Mouse (Mus musculus) liver, postnatal 0 days (tissue): ENCODE data around the gene Grin2d. TPM values are rescaled to one million over a fixed set of nuclear protein-coding genes. Genes with fewer than 3 reads are reported as not detected.
"Not testable (repeated sequence)": the region's sequence is repeated elsewhere in the genome, so short reads cannot be mapped to it uniquely, and the experiment has no call there.

ENCODE experiments used
- ATAC-seq: fragments of 200-750 bp; cut with Nextera tagmentation; 2 replicates; pipeline ENCODE4 v1.8.0; 2017; ENCODE audit warnings: mild to moderate bottlenecking, moderate library complexity
- DNase-seq: peaks from one replicate; pipeline ENCODE4 v3.0.0-alpha.2; 2016
- H3K27ac ChIP-seq: fragments of 300-500 bp; sonication (generic); 2 replicates; pipeline ENCODE4 v1.5.1; 2014; ENCODE audit warnings: antibody characterized with exemption, moderate library complexity, mild to moderate bottlenecking, low read depth
- H3K27me3 ChIP-seq: fragments of 300-500 bp; sonication (generic); 2 replicates; pipeline ENCODE4 v1.6.1; 2014; ENCODE audit warnings: low read length, control low read depth, mixed read lengths; ENCODE audit not compliant: insufficient read depth
- H3K36me3 ChIP-seq: fragments of 300-500 bp; sonication (generic); replicated peaks from 2 replicates; pipeline ENCODE4 v1.6.1; 2014; ENCODE audit warnings: mild to moderate bottlenecking, control low read depth, low read length, moderate library complexity, mixed read lengths; ENCODE audit not compliant: insufficient read depth
- H3K4me1 ChIP-seq: fragments of 300-500 bp; sonication (generic); 2 replicates; pipeline ENCODE4 v1.6.1; 2014; ENCODE audit warnings: antibody characterized with exemption, mild to moderate bottlenecking, control low read depth; ENCODE audit not compliant: insufficient read depth
- H3K4me2 ChIP-seq: fragments of 300-500 bp; sonication (generic); 2 replicates; pipeline ENCODE4 v1.6.1; 2014; ENCODE audit warnings: low read depth, mild to moderate bottlenecking, low read length, moderate library complexity, mixed read lengths
- H3K4me3 ChIP-seq: fragments of 300-500 bp; sonication (generic); 2 replicates; pipeline ENCODE4 v1.5.1; 2014; ENCODE audit warnings: low read depth, low read length
- H3K9ac ChIP-seq: fragments of 300-500 bp; sonication (generic); replicated peaks from 2 replicates; pipeline ENCODE4 v1.6.1; 2014; ENCODE audit warnings: mild to moderate bottlenecking, moderate library complexity
- H3K9me3 ChIP-seq: fragments of 300-500 bp; sonication (generic); 2 replicates; pipeline ENCODE4 v1.6.1; 2016; ENCODE audit warnings: mild to moderate bottlenecking, control low read depth, low read length, mixed read lengths
- CTCF ChIP-seq: sonication (generic); IDR thresholded peaks from 2 replicates; pipeline ENCODE4 v1.5.1; 2016; ENCODE audit warnings: antibody characterized with exemption, low read depth
- EP300 ChIP-seq: IDR thresholded peaks from 2 replicates; pipeline ENCODE4 v1.6.1; 2016; ENCODE audit warnings: antibody characterized with exemption, low read depth, mild to moderate bottlenecking
- whole genome bisulfite sequencing: fragments of 180-500 bp; shearing (Covaris S2); extraction: QIAGEN DNeasy Blood & Tissue Kit; methylation state at CpG from one replicate; pipeline ENCODE4 v1.1.7; 2014; ENCODE audit not compliant: insufficient replicate concordance; 5-methylcytosine and 5-hydroxymethylcytosine counted together
- polyA plus RNA-seq: library from polyadenylated mRNA; unstranded; fragments of >200 nt; fragmentation: Nextera tagmentation; extraction: Ambion mirVana; gene quantifications from 2 replicates; pipeline ENCODE4 v1.2.1, GENCODE M21; 2015

Gene Grin2d
- 0.02 and 0.05 TPM in 2 replicates for polyA plus RNA-seq

DNA sequence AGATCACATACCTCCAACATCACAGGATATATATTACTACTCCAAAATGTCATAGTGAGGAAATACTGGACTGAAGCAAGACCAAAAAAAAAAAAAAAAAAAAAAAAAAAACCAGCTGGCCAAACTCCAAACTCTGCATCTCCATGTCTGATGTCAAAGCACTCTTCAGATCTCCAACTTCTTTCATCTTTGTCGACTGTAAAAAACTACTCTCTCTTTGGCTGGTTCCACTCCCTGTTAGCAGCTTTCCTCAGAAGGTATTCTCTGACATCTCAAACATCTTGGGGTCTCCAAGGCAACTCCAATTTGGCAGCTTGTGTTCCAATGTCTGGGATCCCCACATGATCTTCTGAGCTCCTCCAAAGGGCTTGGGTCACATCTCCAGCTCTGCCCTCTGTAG lies at the start of gene Grin2d:
Gene Grin2d, minus strand, starts transcription at position 101 of the 400 bp plus-strand sequence.
- 81% methylated on average over 1 of the region's 1 CpGs for WGBS
- Histone ChIP-seq H3K36me3 (peaks cover 61% of the 10 kb centered on the region), H3K4me1 (peaks cover 13% of the 10 kb centered on the region)
- not testable (repeated sequence) for H3K27ac ChIP-seq, DNase-seq, H3K27me3 ChIP-seq, H3K9me3 ChIP-seq, H3K4me2 ChIP-seq, H3K9ac ChIP-seq, H3K4me3 ChIP-seq, ATAC-seq

DNA sequence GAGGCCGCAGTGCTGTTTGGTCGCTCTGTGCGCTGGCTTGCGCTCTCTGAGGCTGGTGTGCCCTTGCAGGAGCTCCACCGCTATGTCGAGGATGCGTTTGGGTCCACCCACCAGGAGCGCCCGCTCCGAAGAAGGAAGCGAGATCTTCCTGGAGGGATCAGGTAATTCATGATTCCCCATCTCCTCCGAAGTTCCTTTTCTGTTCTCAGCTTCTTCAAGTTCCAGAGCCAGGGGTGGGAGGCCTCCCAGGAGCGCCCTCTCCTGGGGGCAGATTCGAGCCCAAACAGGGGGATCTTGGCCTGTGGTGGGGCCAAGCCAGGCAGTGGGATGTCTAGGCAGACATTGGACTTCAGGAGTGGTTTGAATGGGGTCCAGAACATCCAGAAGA lies 46.2 kb upstream of the Grin2d start:
- ATAC-seq: no peak
- WGBS: 6% methylated on average over 14 of the region's 14 CpGs

DNA sequence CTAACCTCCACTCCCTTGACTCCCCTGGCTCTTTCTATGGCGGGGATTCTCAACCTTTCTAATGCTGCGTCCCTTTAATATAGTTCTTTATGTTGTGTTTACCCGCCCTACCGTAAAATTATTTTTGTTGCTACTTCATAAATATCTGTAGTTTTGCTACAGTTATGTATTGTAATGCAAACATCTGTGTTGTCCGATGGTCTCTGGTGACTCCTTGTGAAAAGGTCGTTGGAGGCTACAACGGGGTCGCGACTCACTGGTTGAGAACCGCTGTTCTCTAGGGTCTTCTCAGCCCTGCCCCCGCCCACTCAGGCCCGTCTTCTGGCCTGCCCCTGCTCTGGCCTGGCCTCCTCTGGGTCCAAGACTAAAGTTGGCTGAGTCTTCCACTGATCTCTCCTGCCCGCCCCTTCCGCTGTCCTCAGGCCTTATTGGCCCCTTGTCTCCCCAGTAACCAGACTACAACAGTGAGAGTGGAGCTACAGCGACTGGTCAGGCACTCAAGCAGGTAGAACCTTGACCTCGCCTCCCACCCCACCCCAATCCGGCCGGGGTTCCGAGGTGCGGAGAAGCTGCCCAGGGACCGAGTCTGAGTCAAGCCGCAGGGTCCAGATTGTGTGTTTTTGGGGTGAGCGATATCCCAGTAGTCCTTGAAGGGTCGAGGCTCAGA lies 45.7 kb upstream of the Grin2d start, which contains the start of gene Ccdc114:
Gene Ccdc114, plus strand, starts transcription at position 311 of the 667 bp plus-strand sequence.
- DNase-seq (peak; percentile 73), ATAC-seq (peak; percentile 69)
- Histone ChIP-seq H3K4me3 (peak within 1 kb of the TSS; percentile 41), H3K36me3 (peaks cover 4% of the 10 kb centered on the region), H3K27me3 (no peaks in the 10 kb centered on the region), H3K4me1 (peaks cover 42% of the 10 kb centered on the region), H3K4me2 (peak within 1 kb of the TSS; percentile 86), H3K9ac (peak within 1 kb of the TSS; percentile 61), H3K9me3 (0 out of 2 replicates have a peak, but pooled peaks cover 2% of the 10 kb centered on the region), H3K27ac (peak within 1 kb of the TSS; percentile 87)
- WGBS: 4% methylated on average over 24 of the region's 24 CpGs
- TF ChIP-seq EP300 (no peak), CTCF (no peak)

More for the DNA sequence above, 46.2 kb upstream of the Grin2d start:
- Histone ChIP-seq H3K9ac (peak overlapping the region; percentile 59), H3K36me3 (no peaks in the 10 kb centered on the region), H3K4me1 (peaks cover 38% of the 10 kb centered on the region), H3K27me3 (no peaks in the 10 kb centered on the region), H3K27ac (peak overlapping the region; percentile 87), H3K9me3 (0 out of 2 replicates have a peak, but pooled peaks cover 2% of the 10 kb centered on the region), H3K4me2 (peak overlapping the region; percentile 86), H3K4me3 (peak overlapping the region; percentile 41)
- TF ChIP-seq CTCF: peak; percentile 61
- TF ChIP-seq EP300: no peak
- peak; percentile 56 for DNase-seq

- WGBS: 1% methylated on average over 37 of the region's 37 CpGs
- peaks cover 42% of the 10 kb centered on the region for H3K4me1 ChIP-seq
- H3K4me2 ChIP-seq: peak overlapping the region; percentile 86
- DNase-seq (peak; percentile 95), ATAC-seq (peak; percentile 86)
- peak overlapping the region; percentile 61 for H3K9ac ChIP-seq
- peak overlapping the region; percentile 88 for H3K27ac ChIP-seq
- peak overlapping the region; percentile 41 for H3K4me3 ChIP-seq
- TF ChIP-seq EP300 (peak; percentile 60; the same call in 1 of the 2 replicates), CTCF (no peak)
- 0 out of 2 replicates have a peak, but pooled peaks cover 2% of the 10 kb centered on the region for H3K9me3 ChIP-seq
- no peaks in the 10 kb centered on the region for H3K27me3 ChIP-seq
- peaks cover 6% of the 10 kb centered on the region for H3K36me3 ChIP-seq
Measured at GRCm38 (mm10) chr7:45922928-45923761, 45.0 kb upstream of the Grin2d start.

GRCm38 (mm10) chr7:45921950-45922600 lies 43.9 kb upstream of the Grin2d start:
- Histone ChIP-seq H3K9me3 (no peaks in the 10 kb centered on the region), H3K4me2 (peak overlapping the region; percentile 86), H3K27ac (peak overlapping the region; percentile 88), H3K4me3 (no peak overlapping the region), H3K9ac (no peak overlapping the region), H3K36me3 (peaks cover 13% of the 10 kb centered on the region), H3K27me3 (no peaks in the 10 kb centered on the region), H3K4me1 (peaks cover 53% of the 10 kb centered on the region)
- 59% methylated on average over 12 of the region's 12 CpGs for WGBS
- TF ChIP-seq EP300: no peak
- TF ChIP-seq CTCF: no peak
- DNase-seq: no peak
- no peak for ATAC-seq
